Mouse (Mus musculus) embryonic stem cell, embryonic (primary cell): Measurements from ENCODE around the gene Cyp2b9.
"Not testable (repeated sequence)": the region's sequence is repeated elsewhere in the genome, so short reads cannot be mapped to it uniquely, and the experiment has no call there.

Experiments used
- CTCF ChIA-PET, 4 experiments: fragments of 300-600 bp in 2 of 4; fragments of 350-600 bp in 2 of 4; sonication (Branson Sonifier 250); formaldehyde crosslinking; loops; one replicate each; lab custom pipeline; 2022; ENCODE audit warnings: inconsistent platforms in 2 of 4; lab: Charles Lee
- POLR2A ChIA-PET, 4 experiments: fragments of 300-600 bp in 2 of 4; fragments of 350-600 bp in 2 of 4; sonication (Branson Sonifier 250); formaldehyde crosslinking; loops; one replicate each; lab custom pipeline; 2022; ENCODE audit warnings: antibody characterized with exemption in 4 of 4, inconsistent platforms in 1 of 4; lab: Charles Lee

Gene Cyp2b9

DNA sequence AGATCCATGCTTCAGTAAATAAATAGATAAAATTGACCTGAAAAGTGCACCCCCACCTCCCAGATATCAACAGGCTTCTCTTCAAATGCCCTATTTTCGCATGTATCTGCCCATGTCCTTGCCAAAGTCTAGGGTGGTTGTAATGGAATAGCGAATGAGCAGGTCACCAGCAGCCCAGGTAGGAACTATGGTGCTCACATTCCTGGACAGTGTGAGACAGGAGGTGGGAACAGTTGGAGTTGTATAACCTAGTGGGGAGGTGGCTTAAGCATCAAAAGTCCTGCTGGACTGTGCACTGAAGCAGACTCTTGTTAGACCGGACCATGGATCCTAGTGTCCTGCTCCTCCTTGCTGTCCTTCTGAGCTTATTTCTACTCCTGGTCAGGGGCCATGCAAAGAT is at the start of gene Cyp2b9:
Cyp2b9 (plus strand) TSS at position 301 of the 400 bp plus-strand sequence.
- CTCF ChIA-PET, POLR2A ChIA-PET: not testable (repeated sequence)

DNA sequence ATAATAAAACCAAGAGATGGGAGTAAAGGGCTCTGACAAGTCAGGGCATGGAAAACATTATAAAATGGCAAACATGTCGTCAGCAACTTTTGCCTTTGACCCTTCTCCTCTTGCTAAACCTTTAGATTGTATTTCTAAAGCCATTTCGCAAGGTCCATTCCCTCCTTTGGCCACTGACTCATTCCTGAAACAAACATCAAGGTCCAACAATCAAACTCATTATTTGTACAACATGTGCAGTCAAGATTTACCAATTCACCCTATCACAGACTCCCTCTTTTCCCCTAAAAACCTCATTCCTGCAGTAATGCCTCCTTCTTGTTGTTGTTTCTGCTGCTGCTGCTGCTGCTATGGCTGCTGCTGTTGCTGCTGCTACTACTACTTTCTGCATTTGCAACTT is 33.6 kb upstream of the Cyp2b9 start:
- POLR2A ChIA-PET, CTCF ChIA-PET: not testable (repeated sequence)

DNA sequence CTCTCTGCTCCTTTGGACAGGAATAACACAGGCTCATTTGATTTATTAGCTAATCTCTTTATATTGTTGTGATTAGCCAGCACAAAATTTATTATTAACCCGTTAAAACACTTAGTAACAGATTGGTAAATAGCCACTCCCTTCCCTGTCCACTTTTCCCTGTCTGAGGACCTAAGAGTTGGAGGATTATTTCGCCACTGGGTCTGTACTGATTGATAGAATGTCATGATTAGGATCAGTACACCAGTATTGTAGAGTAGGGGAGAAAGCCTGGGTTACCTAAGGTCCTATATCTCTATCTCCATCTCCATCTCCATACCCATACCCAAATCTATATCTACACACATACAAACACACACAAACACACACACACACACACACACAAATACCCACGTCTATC is 29.6 kb upstream of the Cyp2b9 start:
- CTCF ChIA-PET, POLR2A ChIA-PET: not testable (repeated sequence)

DNA sequence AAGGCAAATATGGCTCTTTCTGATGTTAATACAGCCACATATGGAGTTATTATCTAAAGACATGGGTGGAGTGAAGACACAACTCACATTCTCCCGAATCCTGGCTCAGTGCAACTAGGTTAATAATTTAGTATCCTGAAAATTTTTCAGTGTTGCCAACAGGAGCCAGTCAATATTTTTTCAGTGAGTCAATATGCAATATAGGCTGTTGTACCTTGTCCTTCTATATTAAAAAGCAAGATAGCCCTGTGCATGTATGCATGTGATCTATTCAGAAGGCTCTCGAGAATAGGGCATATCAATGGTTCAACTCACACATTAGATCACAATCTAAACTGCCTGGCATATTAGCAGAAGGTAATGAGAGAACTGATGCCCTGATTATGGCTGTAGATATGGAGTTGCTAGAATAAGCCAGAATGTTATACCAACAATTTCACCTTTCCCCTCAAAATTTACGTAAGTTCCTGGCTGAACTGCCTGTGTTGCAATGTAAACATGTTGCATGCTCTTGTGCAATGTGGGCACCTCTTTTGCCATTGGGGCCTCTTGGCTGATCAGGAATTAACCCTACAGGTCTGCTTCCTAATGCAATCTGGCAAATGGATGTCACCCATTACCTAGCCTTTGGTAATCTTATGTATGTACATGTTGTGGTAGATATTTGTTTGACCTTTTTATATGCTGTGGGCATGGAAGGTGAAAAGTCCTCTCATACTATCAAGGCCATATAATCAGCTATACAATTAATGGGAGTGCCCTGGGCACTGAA is 4.3 kb upstream of the Cyp2b9 start:
- POLR2A ChIA-PET, CTCF ChIA-PET: not testable (repeated sequence)

DNA sequence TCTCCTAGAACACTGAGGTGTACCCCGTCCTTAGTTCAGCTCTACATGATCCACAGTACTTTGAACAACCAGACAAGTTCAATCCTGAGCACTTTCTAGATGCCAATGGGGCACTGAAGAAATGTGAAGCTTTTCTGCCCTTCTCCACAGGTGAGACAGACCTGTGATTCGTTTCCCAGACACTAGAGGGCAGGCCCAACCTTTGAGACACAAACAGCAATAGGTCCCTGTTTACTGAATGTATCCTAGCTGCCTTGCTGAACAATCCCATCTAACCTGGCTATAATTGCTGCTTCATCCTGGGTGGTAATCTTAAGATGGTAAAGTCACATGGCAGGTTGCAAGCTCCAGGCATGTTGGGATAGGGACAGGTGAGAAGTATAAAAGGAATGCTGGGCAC is 27.9 kb downstream of the Cyp2b9 start:
- CTCF ChIA-PET = interaction anchor here in 3 of 4 experiments (0.6 to 0.9 kb wide), 5 partner anchors 119 to 906 kb away, joined by 3 read pairs; no protein-coding TSS in a partner anchor
- POLR2A ChIA-PET = interaction anchor here in 1 of 4 experiments (0.7 to 0.8 kb wide), 2 partner anchors 9 to 195 kb away, joined by 3 to 4 read pairs; no protein-coding TSS in a partner anchor

DNA sequence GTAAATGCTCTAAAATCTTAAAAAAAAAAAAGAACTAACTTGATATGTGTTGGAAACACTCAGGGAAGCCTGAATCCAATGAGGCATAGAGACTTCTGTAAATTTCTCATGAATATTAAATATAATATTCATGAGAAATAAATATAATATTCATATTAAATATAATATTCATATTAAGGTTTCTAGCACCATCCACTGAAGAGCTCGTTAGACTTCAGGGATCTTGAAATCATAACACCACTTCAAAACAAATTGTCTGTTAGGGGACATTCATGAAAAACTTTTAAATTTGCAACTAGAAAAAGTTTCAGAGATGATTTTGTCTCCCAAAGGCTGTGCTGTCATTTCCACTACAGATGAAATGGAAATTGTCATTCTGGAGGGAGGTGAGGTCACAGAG is 86.8 kb downstream of the Cyp2b9 start, which contains the start of gene Vmn1r184:
Vmn1r184 (plus strand) TSS at position 301 of the 400 bp plus-strand sequence.
- CTCF ChIA-PET = interaction anchor here in 1 of 4 experiments (0.5 kb wide), 1 partner anchor 23 kb away, joined by 4 read pairs; no protein-coding TSS in a partner anchor
- POLR2A ChIA-PET = not testable (repeated sequence)
